Mouse (Mus musculus) stomach, embryonic 15.5 days (tissue): Measurements from ENCODE around the gene Slc43a3. TPM values are rescaled to one million over a fixed set of nuclear protein-coding genes. Genes with fewer than 3 reads are reported as not detected.

ENCODE experiments used
- ATAC-seq: fragments of 200-750 bp; cut with Nextera tagmentation; 2 replicates; pipeline ENCODE4 v1.8.0; 2017; ENCODE audit warnings: low read depth, moderate number of reproducible peaks, moderate TSS enrichment; ENCODE audit not compliant: insufficient read depth, low FRiP score
- H3K27ac ChIP-seq: fragments of 300-500 bp; sonication (generic); 2 replicates; pipeline ENCODE4 v1.5.1; 2015; ENCODE audit warnings: mild to moderate bottlenecking, inconsistent platforms
- H3K27me3 ChIP-seq: fragments of 300-500 bp; sonication (generic); replicated peaks from 2 replicates; pipeline ENCODE4 v1.6.1; 2015; ENCODE audit warnings: inconsistent platforms
- H3K36me3 ChIP-seq: fragments of 300-500 bp; sonication (generic); 2 replicates; pipeline ENCODE4 v1.6.1; 2015; ENCODE audit warnings: inconsistent platforms
- H3K4me1 ChIP-seq: fragments of 300-500 bp; sonication (generic); 2 replicates; pipeline ENCODE4 v1.6.1; 2015; ENCODE audit warnings: inconsistent platforms
- H3K4me2 ChIP-seq: fragments of 300-500 bp; sonication (generic); 2 replicates; pipeline ENCODE4 v1.6.1; 2015; ENCODE audit warnings: mild to moderate bottlenecking, inconsistent platforms
- H3K4me3 ChIP-seq: fragments of 300-500 bp; sonication (generic); replicated peaks from 2 replicates; pipeline ENCODE4 v1.5.1; 2015; ENCODE audit warnings: inconsistent platforms
- H3K9ac ChIP-seq: fragments of 300-500 bp; sonication (generic); 2 replicates; pipeline ENCODE4 v1.6.1; 2015; ENCODE audit warnings: inconsistent platforms
- H3K9me3 ChIP-seq: fragments of 300-500 bp; sonication (generic); 2 replicates; pipeline ENCODE4 v1.6.1; 2016; ENCODE audit warnings: inconsistent platforms
- WGBS: fragments of 180-500 bp; shearing (Covaris S2); methylation state at CpG from one replicate; pipeline ENCODE4 v1.1.7; 2015; 5-methylcytosine and 5-hydroxymethylcytosine counted together
- polyA plus RNA-seq: library from polyadenylated mRNA; unstranded; fragments of >200 nt; fragmentation: Nextera tagmentation; extraction: Ambion mirVana; gene quantifications from 2 replicates; pipeline ENCODE4 v1.2.1, GENCODE M21; 2015

Slc43a3 gene
- polyA plus RNA-seq, 1 experiment from 2014 or later, result 47.4 TPM

DNA sequence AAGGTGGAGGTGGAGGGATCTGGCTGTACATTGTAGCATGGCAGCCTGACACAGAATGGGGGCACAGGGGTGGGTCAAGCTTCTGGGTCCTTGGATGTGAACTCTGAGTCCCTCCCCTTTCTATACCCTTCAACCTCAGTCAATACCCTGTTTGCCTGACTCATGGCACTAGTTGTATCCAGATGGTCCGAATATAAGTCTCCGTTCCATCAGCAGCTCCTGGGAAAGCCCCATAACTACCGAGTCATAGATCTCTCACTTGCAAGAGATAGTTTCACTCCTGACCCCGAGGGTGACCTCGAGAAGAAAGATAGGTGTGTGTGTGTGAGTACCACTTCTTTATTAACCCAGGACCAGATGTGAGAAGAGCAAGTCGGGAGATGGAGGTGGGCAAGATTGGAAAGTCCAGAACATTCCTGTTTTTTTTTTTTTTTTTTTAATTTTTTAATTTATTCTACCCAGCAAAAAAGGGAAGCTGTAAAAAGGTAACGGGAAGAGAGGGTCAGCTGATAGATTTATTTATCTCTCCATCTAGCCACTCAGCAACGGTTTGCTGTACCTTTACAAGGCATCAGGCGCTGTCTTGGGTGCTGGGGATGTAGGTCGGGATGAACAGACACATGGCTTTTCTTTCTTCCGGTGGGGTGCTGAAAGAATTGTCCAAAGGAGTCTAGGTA, 22.3 kb downstream of the Slc43a3 start:
- 89% methylated on average over 11 of the region's 11 CpGs for WGBS
- Histone ChIP-seq H3K27ac (no peak overlapping the region), H3K4me2 (no peak overlapping the region), H3K27me3 (no peaks in the 10 kb centered on the region), H3K9ac (no peak overlapping the region), H3K4me1 (no peaks in the 10 kb centered on the region), H3K4me3 (no peak overlapping the region), H3K36me3 (0 out of 2 replicates have a peak, but pooled peaks cover 11% of the 10 kb centered on the region), H3K9me3 (no peaks in the 10 kb centered on the region)
- ATAC-seq, result no peak

DNA sequence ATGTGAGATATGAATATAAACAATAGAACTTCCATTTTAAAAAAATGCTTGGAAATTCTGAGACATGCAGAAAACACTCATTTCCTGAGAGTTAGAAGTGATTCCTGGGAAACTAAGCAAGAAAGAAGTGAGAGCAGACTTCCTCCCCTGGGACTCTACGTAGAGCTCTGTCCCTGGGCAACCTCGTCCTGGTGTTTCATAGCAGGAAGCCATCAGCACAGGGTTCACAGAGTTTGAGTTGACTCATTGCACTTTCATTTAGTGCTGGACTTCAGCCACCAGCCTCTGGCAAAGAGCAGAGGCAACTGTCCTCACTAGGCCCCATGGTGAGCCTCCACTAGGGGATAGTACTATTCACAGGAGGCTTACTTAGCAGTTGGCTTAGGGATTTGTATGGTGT, 24.9 kb downstream of the Slc43a3 start:
- Histone ChIP-seq H3K4me3 (no peak overlapping the region), H3K4me2 (no peak overlapping the region), H3K9ac (no peak overlapping the region), H3K36me3 (0 out of 2 replicates have a peak, but pooled peaks cover 7% of the 10 kb centered on the region), H3K9me3 (no peaks in the 10 kb centered on the region), H3K4me1 (no peaks in the 10 kb centered on the region), H3K27me3 (no peaks in the 10 kb centered on the region), H3K27ac (no peak overlapping the region)
- no peak for ATAC-seq
- 60% methylated on average over 2 of the region's 2 CpGs for WGBS

DNA sequence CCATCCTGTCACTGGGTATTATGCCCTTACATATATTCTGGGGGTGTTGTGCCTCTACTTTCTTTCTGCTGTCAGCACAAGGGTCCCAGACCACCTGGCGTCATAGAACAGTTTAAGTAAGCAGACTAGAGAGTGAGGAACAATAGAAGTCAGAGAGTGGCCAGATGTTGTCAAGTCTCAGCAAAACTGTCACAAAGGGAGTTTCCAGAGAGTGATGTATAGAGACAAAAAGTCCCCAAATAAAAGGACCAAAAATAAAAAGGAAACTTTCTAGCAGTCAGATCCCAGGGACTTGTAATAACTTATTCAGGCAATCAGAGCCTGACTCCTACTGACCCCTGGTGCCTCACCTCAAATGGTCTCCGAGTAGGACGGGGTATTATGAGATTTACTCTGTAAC, 25.5 kb downstream of the Slc43a3 start:
- Histone ChIP-seq H3K27me3 (no peaks in the 10 kb centered on the region), H3K4me3 (no peak overlapping the region), H3K27ac (no peak overlapping the region), H3K4me2 (no peak overlapping the region), H3K9me3 (no peaks in the 10 kb centered on the region), H3K4me1 (no peaks in the 10 kb centered on the region), H3K36me3 (0 out of 2 replicates have a peak, but pooled peaks cover 7% of the 10 kb centered on the region), H3K9ac (no peak overlapping the region)
- WGBS, result 80% methylated on average over 3 of the region's 3 CpGs
- ATAC-seq, result no peak

DNA sequence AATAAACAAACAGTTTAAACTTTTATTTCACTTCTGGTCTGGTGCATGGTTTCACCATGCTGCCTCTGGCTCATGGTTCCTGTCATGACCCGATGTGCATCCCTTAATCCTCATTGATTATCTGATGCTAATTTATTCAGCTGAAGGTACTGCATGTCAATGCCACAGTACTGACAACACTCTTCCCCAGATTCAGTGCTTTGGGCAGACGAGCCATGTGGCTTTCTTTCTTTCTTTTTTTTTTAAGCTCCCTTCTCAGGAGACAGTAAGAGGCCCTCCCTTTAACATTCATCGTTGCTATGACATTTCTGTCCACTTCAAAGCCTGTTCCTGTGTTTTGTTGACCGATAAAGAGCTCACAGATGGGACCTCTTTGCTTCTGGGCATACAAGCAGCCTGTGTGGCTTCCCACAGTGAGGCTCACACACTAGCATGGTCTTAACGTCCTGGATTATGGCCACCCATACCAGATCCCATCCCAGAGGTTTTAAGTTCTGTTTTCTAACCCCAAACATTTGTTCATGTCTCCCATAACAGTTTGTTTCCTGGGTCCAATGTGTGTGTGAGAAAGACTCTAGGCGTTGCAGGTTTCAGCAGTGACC, 26.6 kb downstream of the Slc43a3 start:
- 36% methylated on average over 6 of the region's 6 CpGs for WGBS
- Histone ChIP-seq H3K9ac (no peak overlapping the region), H3K9me3 (no peaks in the 10 kb centered on the region), H3K4me2 (no peak overlapping the region), H3K27ac (no peak overlapping the region), H3K36me3 (0 out of 2 replicates have a peak, but pooled peaks cover 7% of the 10 kb centered on the region), H3K27me3 (no peaks in the 10 kb centered on the region), H3K4me3 (no peak overlapping the region), H3K4me1 (no peaks in the 10 kb centered on the region)
- no peak for ATAC-seq

- WGBS, result 88% methylated on average over 7 of the region's 7 CpGs
- H3K4me3 ChIP-seq, result no peak overlapping the region
- no peak overlapping the region for H3K9ac ChIP-seq
- H3K27ac ChIP-seq, result no peak overlapping the region
- no peaks in the 10 kb centered on the region for H3K9me3 ChIP-seq
- H3K27me3 ChIP-seq, result no peaks in the 10 kb centered on the region
- no peaks in the 10 kb centered on the region for H3K36me3 ChIP-seq
- no peak for ATAC-seq
- H3K4me2 ChIP-seq, result no peak overlapping the region
- H3K4me1 ChIP-seq, result no peaks in the 10 kb centered on the region
These were observed 27.9 kb downstream of the Slc43a3 start for GRCm38 (mm10) chr2:84964111-84964801.

DNA sequence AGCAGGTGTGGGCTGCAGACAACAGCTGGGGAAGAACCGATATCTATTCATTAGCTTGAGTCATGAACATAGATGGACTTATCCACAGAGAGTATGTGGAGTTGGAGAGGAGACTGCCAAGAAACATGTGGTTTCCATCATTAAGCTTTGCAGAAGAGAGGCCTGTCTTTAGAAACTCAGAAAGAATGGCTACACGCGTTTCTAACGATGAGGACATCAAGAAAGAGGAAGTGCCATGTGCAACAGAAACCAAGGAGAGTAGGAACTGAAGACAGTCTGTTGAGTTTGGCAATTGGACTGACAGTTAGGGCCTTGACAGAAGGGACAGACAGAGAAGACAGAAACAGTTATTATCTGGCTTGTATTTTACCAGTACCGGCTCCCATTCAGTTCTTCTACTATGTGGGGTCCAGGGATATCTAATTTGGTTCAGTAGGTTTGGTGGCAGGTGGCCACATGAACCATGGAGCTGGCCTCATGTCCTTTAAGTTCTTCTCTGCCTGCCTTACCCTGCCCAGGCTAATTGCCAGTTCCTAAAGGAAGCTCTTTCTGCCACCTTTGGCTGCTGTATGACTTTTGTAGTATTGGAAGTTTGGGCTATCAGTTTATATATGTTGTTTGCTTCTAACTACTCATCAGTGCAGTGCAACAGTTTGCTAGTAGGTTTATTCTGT, 31.1 kb downstream of the Slc43a3 start:
- Histone ChIP-seq H3K4me2 (no peak overlapping the region), H3K36me3 (no peaks in the 10 kb centered on the region), H3K4me1 (no peaks in the 10 kb centered on the region), H3K9me3 (no peaks in the 10 kb centered on the region), H3K27me3 (no peaks in the 10 kb centered on the region), H3K9ac (no peak overlapping the region), H3K27ac (no peak overlapping the region), H3K4me3 (no peak overlapping the region)
- 67% methylated on average over 5 of the region's 5 CpGs for WGBS
- ATAC-seq, result no peak

DNA sequence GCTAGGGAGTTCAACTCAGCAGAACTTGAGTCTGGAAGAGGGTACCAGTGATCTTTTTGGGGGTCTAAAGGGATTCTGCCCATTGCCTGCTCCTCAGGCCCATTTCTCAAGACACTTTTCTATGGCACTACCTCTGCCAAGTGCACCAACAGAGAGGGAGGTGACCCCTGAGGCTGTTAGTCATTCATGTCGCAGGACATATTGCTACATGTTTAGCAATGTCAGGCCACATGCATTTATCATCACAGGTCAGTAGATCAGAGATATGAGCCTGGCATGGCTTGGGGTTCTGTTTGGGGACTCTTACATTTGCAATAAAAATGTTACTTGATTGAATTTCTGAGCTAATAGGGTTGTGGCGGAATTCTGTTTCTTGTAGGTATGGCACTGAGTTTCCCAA, 39.2 kb downstream of the Slc43a3 start:
- H3K36me3 ChIP-seq, result no peaks in the 10 kb centered on the region
- H3K9me3 ChIP-seq, result no peaks in the 10 kb centered on the region
- H3K4me1 ChIP-seq, result no peaks in the 10 kb centered on the region
- no peak for ATAC-seq
- no peaks in the 10 kb centered on the region for H3K27me3 ChIP-seq
- H3K27ac ChIP-seq, result no peak overlapping the region
- H3K9ac ChIP-seq, result no peak overlapping the region
- no peak overlapping the region for H3K4me2 ChIP-seq
- H3K4me3 ChIP-seq, result no peak overlapping the region
- WGBS, result 86% methylated on average over 2 of the region's 2 CpGs

- WGBS, result 38% methylated on average over 1 of the region's 1 CpGs
- Histone ChIP-seq H3K36me3 (no peaks in the 10 kb centered on the region), H3K9ac (no peak within 1 kb of the TSS), H3K27me3 (no peaks in the 10 kb centered on the region), H3K4me1 (no peaks in the 10 kb centered on the region), H3K4me2 (no peak within 1 kb of the TSS), H3K4me3 (no peak within 1 kb of the TSS), H3K27ac (no peak within 1 kb of the TSS), H3K9me3 (no peaks in the 10 kb centered on the region)
- no peak for ATAC-seq
These were observed 43.8 kb downstream of the Slc43a3 start, which contains the start of gene Prg2 for GRCm38 (mm10) chr2:84980188-84980587. TSS of gene Prg2 (plus strand) at chr2:84980461.

DNA sequence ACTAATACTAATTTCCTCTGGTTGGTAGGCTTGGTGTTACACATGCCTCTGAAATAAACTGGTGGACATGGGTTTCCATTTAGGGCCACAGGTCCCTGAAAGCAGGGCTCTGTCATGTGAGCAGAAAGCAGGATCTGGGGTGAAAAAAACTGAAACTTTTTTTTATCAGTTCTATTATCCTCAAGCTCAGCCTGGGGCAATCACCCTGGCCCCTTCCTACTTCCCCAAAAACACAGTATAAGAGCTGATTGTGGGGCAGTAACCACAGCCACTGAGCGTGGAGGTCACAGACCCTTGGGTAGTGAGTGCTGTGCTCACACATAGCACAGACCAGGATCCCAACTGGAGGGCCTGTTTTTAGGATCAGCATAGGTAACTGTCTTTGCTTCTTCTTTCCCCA, 51.6 kb downstream of the Slc43a3 start, which contains the start of gene Prg3:
TSS of gene Prg3 (plus strand) at position 286 of the 400 bp plus-strand sequence.
- Histone ChIP-seq H3K4me1 (no peaks in the 10 kb centered on the region), H3K27me3 (no peaks in the 10 kb centered on the region), H3K4me2 (no peak within 1 kb of the TSS), H3K36me3 (no peaks in the 10 kb centered on the region), H3K9me3 (no peaks in the 10 kb centered on the region), H3K9ac (no peak within 1 kb of the TSS), H3K4me3 (no peak within 1 kb of the TSS), H3K27ac (no peak within 1 kb of the TSS)
- no peak for ATAC-seq
- 82% methylated on average over 1 of the region's 1 CpGs for WGBS

- Histone ChIP-seq H3K9ac (no peak overlapping the region), H3K27ac (no peak overlapping the region), H3K4me1 (no peaks in the 10 kb centered on the region), H3K9me3 (no peaks in the 10 kb centered on the region), H3K27me3 (no peaks in the 10 kb centered on the region), H3K4me2 (no peak overlapping the region), H3K36me3 (no peaks in the 10 kb centered on the region), H3K4me3 (no peak overlapping the region)
- 75% methylated on average over 2 of the region's 2 CpGs for WGBS
- ATAC-seq, result no peak
These were observed 60.0 kb downstream of the Slc43a3 start for GRCm38 (mm10) chr2:84996376-84996775.

GRCm38 (mm10) chr2:84999486-85000181, 63.3 kb downstream of the Slc43a3 start:
- H3K4me3 ChIP-seq, result no peak overlapping the region
- no peaks in the 10 kb centered on the region for H3K27me3 ChIP-seq
- no peak overlapping the region for H3K9ac ChIP-seq
- no peak for ATAC-seq
- H3K9me3 ChIP-seq, result no peaks in the 10 kb centered on the region
- H3K36me3 ChIP-seq, result no peaks in the 10 kb centered on the region
- H3K27ac ChIP-seq, result no peak overlapping the region
- no peak overlapping the region for H3K4me2 ChIP-seq
- WGBS, result 64% methylated on average over 3 of the region's 3 CpGs
- no peaks in the 10 kb centered on the region for H3K4me1 ChIP-seq
